Mouse (Mus musculus): ENCODE data around the gene Mbnl3. TPM values are rescaled to one million over a fixed set of nuclear protein-coding genes. Genes with fewer than 3 reads are reported as not detected.

Mbnl3 gene
- total and polyA plus RNA-seq, 3 experiments = 6.6 to 14.4 (median 11.8) TPM

Other genes with a start within 250 kb of the Mbnl3 start
- gene Rap2c, start 188.5 kb downstream of the Mbnl3 start, total RNA-seq (2012; rRNA removed) = 10.0 and 12.2 TPM in 2 replicates
- 31.7 and 34.7 TPM in 2 replicates for gene Rap2c, start 188.5 kb downstream of the Mbnl3 start, total RNA-seq (2014; rRNA removed)
- gene Rap2c, start 188.5 kb downstream of the Mbnl3 start, polyA plus RNA-seq (2012; ENCODE audit: insufficient read length, low read depth) = 22.9 and 28.8 TPM in 2 replicates

Measured in CH12.LX (cell line).